Mouse (Mus musculus) testis, adult 2 months (tissue): ENCODE results near the gene Spata16.

Experiments used
- CTCF ChIP-seq: fragments of 200-500 bp; IDR thresholded peaks from 2 replicates; pipeline ENCODE4 v1.5.1; 2012; ENCODE audit warnings: low read depth, mild to moderate bottlenecking, inconsistent platforms, low read length, moderate library complexity; ENCODE audit not compliant: control insufficient read depth, insufficient read depth, insufficient replicate concordance
- POLR2A ChIP-seq: fragments of 200-500 bp; IDR thresholded peaks from 2 replicates; pipeline ENCODE4 v1.6.1; 2012; ENCODE audit warnings: low read depth, mild to moderate bottlenecking, inconsistent platforms, low read length, moderate library complexity; ENCODE audit not compliant: control insufficient read depth

DNA sequence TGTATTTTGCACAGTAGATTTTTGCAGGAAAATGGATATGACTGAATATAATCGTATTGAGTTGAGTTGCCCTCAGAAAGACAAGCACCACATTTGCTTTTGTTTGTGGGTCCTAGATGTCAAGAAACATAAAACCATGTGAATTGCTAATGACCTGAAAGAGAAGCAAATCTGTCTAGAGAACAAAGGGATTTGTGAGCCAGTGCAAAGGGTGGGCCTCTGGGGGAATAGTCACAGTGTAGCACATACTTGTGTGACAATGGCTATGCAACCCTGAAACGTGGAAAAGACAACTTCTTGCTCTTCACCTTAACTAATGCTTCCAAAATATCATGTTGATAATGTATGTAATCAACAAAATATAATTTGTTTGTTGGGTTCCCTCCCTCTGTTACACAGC lies 239.9 kb downstream of the Spata16 start:
- TF ChIP-seq POLR2A (no peak), CTCF (no peak)
